10 mouse cellular contexts compared by ENCODE assay signal in the genomic region with DNA sequence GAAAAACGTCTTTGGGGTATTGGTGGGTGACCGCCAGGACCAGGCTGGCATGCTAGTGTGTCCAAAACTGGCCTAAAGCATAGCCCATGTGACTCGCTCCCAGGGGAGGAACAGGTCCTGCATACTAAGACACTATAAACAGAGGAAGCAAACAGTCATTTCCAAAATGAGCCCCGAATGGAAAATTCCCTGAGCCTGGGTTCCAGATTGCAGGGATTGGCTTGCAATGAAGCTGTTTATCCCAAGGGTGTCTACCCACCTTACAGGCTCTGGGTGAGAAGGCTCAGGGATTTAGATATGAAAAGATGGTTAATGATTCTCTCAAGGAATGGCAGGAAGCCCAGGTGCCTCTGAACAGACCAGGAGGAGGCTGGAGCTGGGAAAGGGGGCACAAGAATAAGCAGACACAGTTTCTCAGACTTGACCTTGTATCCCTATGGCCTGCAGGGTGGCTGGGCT. TPM values are rescaled to one million over a fixed set of nuclear protein-coding genes. Genes with fewer than 3 reads are reported as not detected.
DNase-seq lines count a peak whose midpoint lies in the region; ATAC-seq and TF ChIP-seq lines count a peak whose summit lies in the region.
"Had no signal": no experiment of that assay in that cellular context is flagged by ENCODE, and none has a peak within 500 bp of the region (broad histone marks: within the 10 kb centered on the region; RNA-seq: fewer than 3 reads in every experiment).

No protein-coding gene starts in this region.

- no peaks in the 10 kb centered on the region for H3K27me3 ChIP-seq in forebrain, postnatal 0 days (ENCODE audit: insufficient read depth, low read length)
- no peaks in the 10 kb centered on the region for H3K27me3 ChIP-seq in forebrain, embryonic 15.5 days
- no peaks in the 10 kb centered on the region for H3K27me3 ChIP-seq in kidney, adult 2 months (replicated peaks; ENCODE audit: control insufficient read depth, insufficient read depth, low read length)
- H3K27me3 ChIP-seq: midbrain, embryonic 12.5 days had no signal

- peak; percentile 39 for DNase-seq in forebrain, postnatal 0 days
- DNase-seq in brain, embryonic 14.5 days (ENCODE audit: low read depth) = peak; percentile 35
- peak; percentile 92 for DNase-seq in kidney, adult 2 months
- peak; percentile 44 for DNase-seq in layer of hippocampus, adult 9-11 months
- DNase-seq in embryo, embryonic 10 days (ENCODE audit: low spot score) = no peak
- DNase-seq in heart, postnatal 4 days = no peak
- no peak for DNase-seq in heart, postnatal 10 days
- DNase-seq: retina, postnatal 1 day had no signal

- H3K4me2 ChIP-seq in forebrain, postnatal 0 days (ENCODE audit: low read depth) = no peak overlapping the region
- H3K4me2 ChIP-seq in forebrain, embryonic 15.5 days (replicated peaks) = no peak overlapping the region
- H3K4me2 ChIP-seq: midbrain, embryonic 12.5 days had no signal

- no peak overlapping the region for H3K4me3 ChIP-seq in forebrain, postnatal 0 days (ENCODE audit: low read depth, low read length)
- H3K4me3 ChIP-seq in forebrain, embryonic 15.5 days = no peak overlapping the region
- H3K4me3 ChIP-seq in kidney, adult 2 months (ENCODE audit: insufficient read depth, low read depth, low read length) = no peak overlapping the region
- H3K4me3 ChIP-seq: midbrain, embryonic 12.5 days had no signal

- H3K27ac ChIP-seq in forebrain, postnatal 0 days (ENCODE audit: low read depth, low read length) = no peak overlapping the region
- H3K27ac ChIP-seq in forebrain, embryonic 15.5 days (replicated peaks) = no peak overlapping the region
- peak overlapping the region; percentile 77; the same call in 1 of the 2 replicates for H3K27ac ChIP-seq in kidney, adult 2 months (ENCODE audit: insufficient read depth, low read depth, low read length)
- H3K27ac ChIP-seq: midbrain, embryonic 12.5 days had no signal

- H3K9me3 ChIP-seq in forebrain, postnatal 0 days (ENCODE audit: low read length) = no peaks in the 10 kb centered on the region
- no peaks in the 10 kb centered on the region for H3K9me3 ChIP-seq in forebrain, embryonic 15.5 days
- H3K9me3 ChIP-seq: midbrain, embryonic 12.5 days had no signal

- no peak for TF ChIP-seq POLR2A in brain, embryonic 14.5 days (IDR thresholded peaks at IDR 0.05; ENCODE audit: borderline replicate concordance, extremely low read depth, insufficient read depth, insufficient read length, poor library complexity, severe bottlenecking)
- no peak for TF ChIP-seq POLR2A in kidney, adult 2 months (IDR thresholded peaks at IDR 0.05; ENCODE audit: low read depth, low read length)

- ATAC-seq in forebrain, postnatal 0 days = peak; percentile 66
- ATAC-seq in forebrain, embryonic 15.5 days (replicated peaks) = no peak

- WGBS in forebrain, postnatal 0 days = 55% methylated on average over 4 of the region's 4 CpGs
- 73% methylated on average over 4 of the region's 4 CpGs for WGBS in forebrain, embryonic 15.5 days
- WGBS in kidney, adult 2 months = 20% methylated on average over 4 of the region's 4 CpGs

- intact Hi-C loops in heart, postnatal 10 days (cut with DNase I) = no loop called here

- H3K36me3 ChIP-seq in forebrain, postnatal 0 days (ENCODE audit: insufficient read depth) = no peaks in the 10 kb centered on the region
- H3K36me3 ChIP-seq in forebrain, embryonic 15.5 days = no peaks in the 10 kb centered on the region
- H3K36me3 ChIP-seq in kidney, adult 2 months (ENCODE audit: control insufficient read depth, insufficient read depth, low read length) = no peaks in the 10 kb centered on the region
- H3K36me3 ChIP-seq: midbrain, embryonic 12.5 days had no signal

- 0 out of 2 replicates have a peak, but pooled peaks cover 2% of the 10 kb centered on the region for H3K4me1 ChIP-seq in forebrain, postnatal 0 days (ENCODE audit: insufficient read depth)
- peaks cover 15% of the 10 kb centered on the region for H3K4me1 ChIP-seq in forebrain, embryonic 15.5 days
- peaks cover 23% of the 10 kb centered on the region; the same call in 1 of the 2 replicates for H3K4me1 ChIP-seq in kidney, adult 2 months (ENCODE audit: control insufficient read depth, insufficient read depth, low read length)
- H3K4me1 ChIP-seq: midbrain, embryonic 12.5 days had no signal

- H3K9ac ChIP-seq in forebrain, postnatal 0 days = no peak overlapping the region
- H3K9ac ChIP-seq in forebrain, embryonic 15.5 days (replicated peaks) = no peak overlapping the region
- H3K9ac ChIP-seq: midbrain, embryonic 12.5 days had no signal

- no peak for TF ChIP-seq CTCF in forebrain, postnatal 0 days (IDR thresholded peaks at IDR 0.05; ENCODE audit: low read depth)
- TF ChIP-seq CTCF in brain, embryonic 14.5 days (IDR thresholded peaks at IDR 0.05; ENCODE audit: borderline replicate concordance, extremely low read depth, insufficient read depth, insufficient read length) = no peak
- TF ChIP-seq CTCF in kidney, adult 2 months (conservative IDR thresholded peaks at IDR 0.05; ENCODE audit: insufficient read depth, insufficient read length, low read depth, low read length) = no peak

RNA-seq across cellular contexts. Expression of a gene that starts 58.2 kb away (rescaled TPM):
- total RNA-seq in forebrain, postnatal 0 days (2014; rRNA removed) = 10.5 and 12.6 TPM in 2 replicates
- 3.6 and 5.5 TPM in 2 replicates for polyA plus RNA-seq in forebrain, postnatal 0 days (2015; fragmentation: Nextera tagmentation; extraction: Ambion mirVana)
- 7.7 and 9.6 TPM in 2 replicates for polyA plus RNA-seq in forebrain, embryonic 15.5 days (2015; fragmentation: Nextera tagmentation; extraction: Ambion mirVana)
- 7.3 and 10.8 TPM in 2 replicates for polyA plus RNA-seq in brain, embryonic 14.5 days (2012; rRNA removed)
- polyA plus RNA-seq in kidney, adult 2 months (2012; rRNA removed) = 17.7 and 19.6 TPM in 2 replicates
- total RNA-seq in heart, postnatal 4 days (2021) = 10 to 100 TPM; 53.7 to 56.5 TPM
- total RNA-seq in heart, postnatal 10 days (2021) = 10 to 100 TPM; 46.8 to 47.5 TPM

Comparison
In these comparisons a context has a peak if more than half of its experiments do, and no peak if none do; other contexts are left out.
1. DNase-seq: peak in forebrain, postnatal 0 days (single experiment), brain, embryonic 14.5 days (single experiment), kidney, adult 2 months (single experiment) and layer of hippocampus, adult 9-11 months (single experiment); none in embryo, embryonic 10 days (single experiment), heart, postnatal 4 days (single experiment) and heart, postnatal 10 days (0 of 2).